Mouse (Mus musculus) neutrophil, adult 59 days (primary cell): ENCODE measurements around the gene Cep83. TPM values are rescaled to one million over a fixed set of nuclear protein-coding genes. Genes with fewer than 3 reads are reported as not detected.

Experiments
- total RNA-seq, 2 experiments: library from RNA; stranded (reverse); gene quantifications; 1 replicate in 1 of 2; 2 replicates in 1 of 2; pipeline ENCODE4 v1.2.4; 2023

Cep83 gene
- total RNA-seq = 10 to 100 TPM; 20.9 to 23.2 TPM

GRCm38 (mm10) chr10:94688420-94689175 lies at the start of gene Cep83:
Cep83 (plus strand) TSS chr10:94688654.

